Mouse (Mus musculus) heart, embryonic 12.5 days (tissue): ENCODE measurements around the gene Scrn3. TPM values are rescaled to one million over a fixed set of nuclear protein-coding genes. Genes with fewer than 3 reads are reported as not detected.

Source experiments
- ATAC-seq: fragments of 200-750 bp; cut with Nextera tagmentation; 2 replicates; pipeline ENCODE4 v1.8.0; 2017; ENCODE audit warnings: moderate TSS enrichment, moderate library complexity; ENCODE audit not compliant: insufficient number of reproducible peaks, low FRiP score
- H3K27ac ChIP-seq: fragments of 300-500 bp; sonication (generic); 2 replicates; pipeline ENCODE4 v1.5.1; 2016; ENCODE audit warnings: mild to moderate bottlenecking, moderate library complexity; ENCODE audit not compliant: poor library complexity, severe bottlenecking
- H3K27me3 ChIP-seq: fragments of 300-500 bp; sonication (generic); replicated peaks from 2 replicates; pipeline ENCODE4 v1.6.1; 2016; ENCODE audit warnings: mild to moderate bottlenecking, moderate library complexity
- H3K36me3 ChIP-seq: fragments of 300-500 bp; sonication (generic); 2 replicates; pipeline ENCODE4 v1.6.1; 2016; ENCODE audit warnings: mild to moderate bottlenecking, moderate library complexity
- H3K4me1 ChIP-seq: fragments of 300-500 bp; sonication (generic); replicated peaks from 2 replicates; pipeline ENCODE4 v1.6.1; 2016; ENCODE audit warnings: mild to moderate bottlenecking
- H3K4me2 ChIP-seq: fragments of 300-500 bp; sonication (generic); 2 replicates; pipeline ENCODE4 v1.6.1; 2016; ENCODE audit warnings: mild to moderate bottlenecking, moderate library complexity
- H3K4me3 ChIP-seq: fragments of 300-500 bp; sonication (generic); 2 replicates; pipeline ENCODE4 v1.5.1; 2016; ENCODE audit warnings: mild to moderate bottlenecking
- H3K9ac ChIP-seq: fragments of 300-500 bp; sonication (generic); 2 replicates; pipeline ENCODE4 v1.6.1; 2016; ENCODE audit warnings: mild to moderate bottlenecking, moderate library complexity
- H3K9me3 ChIP-seq: fragments of 300-500 bp; sonication (generic); replicated peaks from 2 replicates; pipeline ENCODE4 v1.6.1; 2016; ENCODE audit warnings: mild to moderate bottlenecking, moderate library complexity
- WGBS: fragments of 180-500 bp; shearing (Covaris S2); methylation state at CpG from one replicate; pipeline ENCODE4 v1.1.7; 2016; 5-methylcytosine and 5-hydroxymethylcytosine counted together
- polyA plus RNA-seq: library from polyadenylated mRNA; unstranded; fragments of >200 nt; fragmentation: Nextera tagmentation; extraction: Ambion mirVana; gene quantifications from 2 replicates; pipeline ENCODE4 v1.2.1, GENCODE M21; 2016

The Scrn3 gene
- polyA plus RNA-seq, 1 experiment from 2014 or later, result 14.9 TPM

GRCm38 (mm10) chr2:73386356-73387046, 74.1 kb downstream of the Scrn3 start, which contains the start of gene Gpr155:
Gpr155 (minus strand) TSS chr2:73386572.
- peak within 1 kb of the TSS; percentile 77 for H3K27ac ChIP-seq
- H3K27me3 ChIP-seq, result no peaks in the 10 kb centered on the region
- peak; percentile 100 for ATAC-seq
- H3K9ac ChIP-seq, result peak within 1 kb of the TSS; percentile 82
- H3K4me1 ChIP-seq, result peaks cover 6% of the 10 kb centered on the region; the same call in 1 of the 2 replicates
- H3K4me2 ChIP-seq, result peak within 1 kb of the TSS; percentile 100
- no peaks in the 10 kb centered on the region for H3K9me3 ChIP-seq
- under 1% methylated on average over 37 of the region's 44 CpGs for WGBS
- H3K36me3 ChIP-seq, result no peaks in the 10 kb centered on the region
- peak within 1 kb of the TSS; percentile 78 for H3K4me3 ChIP-seq

Other genes with a start within 250 kb of the Scrn3 start
- gene Ola1, start 93.7 kb upstream of the Scrn3 start, polyA plus RNA-seq, result 72.0 and 74.4 TPM in 2 replicates
- not detected in 2 replicates for gene Sp9, start 40.7 kb upstream of the Scrn3 start, polyA plus RNA-seq
- gene Cir1, start 100 bp downstream of the Scrn3 start, polyA plus RNA-seq, result 15.2 and 19.0 TPM in 2 replicates
- 4.9 and 5.8 TPM in 2 replicates for gene Gpr155, start 74.0 kb downstream of the Scrn3 start, polyA plus RNA-seq
- gene Wipf1, start 217.1 kb downstream of the Scrn3 start, polyA plus RNA-seq, result 7.3 and 8.2 TPM in 2 replicates